Mouse (Mus musculus) stomach, postnatal 0 days (tissue): ENCODE data around the gene Plp2. TPM values are rescaled to one million over a fixed set of nuclear protein-coding genes. Genes with fewer than 3 reads are reported as not detected.

Experiments used
- ATAC-seq: fragments of 200-750 bp; cut with Nextera tagmentation; 2 replicates; pipeline ENCODE4 v1.8.0; 2017; ENCODE audit not compliant: low FRiP score, low TSS enrichment
- DNase-seq: peaks from one replicate; pipeline ENCODE4 v3.0.0-alpha.2; 2016; ENCODE audit warnings: low spot score
- H3K27ac ChIP-seq: fragments of 300-500 bp; sonication (generic); replicated peaks from 2 replicates; pipeline ENCODE4 v1.5.1; 2014; ENCODE audit warnings: mild to moderate bottlenecking, control low read depth
- H3K27me3 ChIP-seq: fragments of 300-500 bp; sonication (generic); 2 replicates; pipeline ENCODE4 v1.6.1; 2014; ENCODE audit warnings: low read length; ENCODE audit not compliant: control insufficient read depth, insufficient read depth
- H3K36me3 ChIP-seq: fragments of 300-500 bp; sonication (generic); 2 replicates; pipeline ENCODE4 v1.6.1; 2014; ENCODE audit warnings: low read length, mixed read lengths; ENCODE audit not compliant: control insufficient read depth, insufficient read depth
- H3K4me1 ChIP-seq: fragments of 300-500 bp; sonication (generic); replicated peaks from 2 replicates; pipeline ENCODE4 v1.6.1; 2014; ENCODE audit warnings: antibody characterized with exemption; ENCODE audit not compliant: control insufficient read depth, insufficient read depth
- H3K4me2 ChIP-seq: fragments of 300-500 bp; sonication (generic); replicated peaks from 2 replicates; pipeline ENCODE4 v1.6.1; 2014; ENCODE audit warnings: low read depth, mild to moderate bottlenecking, control low read depth, moderate library complexity
- H3K4me3 ChIP-seq: fragments of 300-500 bp; sonication (generic); 2 replicates; pipeline ENCODE4 v1.5.1; 2014; ENCODE audit warnings: low read depth, low read length, control low read depth
- H3K9ac ChIP-seq: fragments of 300-500 bp; sonication (generic); 2 replicates; pipeline ENCODE4 v1.6.1; 2014; ENCODE audit warnings: mild to moderate bottlenecking, low read length, control low read depth, mixed read lengths
- H3K9me3 ChIP-seq: fragments of 300-500 bp; sonication (generic); 2 replicates; pipeline ENCODE4 v1.6.1; 2016; ENCODE audit warnings: low read length; ENCODE audit not compliant: control insufficient read depth
- CTCF ChIP-seq: IDR thresholded peaks from 2 replicates; pipeline ENCODE4 v1.5.1; 2016; ENCODE audit warnings: antibody characterized with exemption, low read depth, mild to moderate bottlenecking, moderate library complexity
- EP300 ChIP-seq: optimal IDR thresholded peaks from 2 replicates; pipeline ENCODE3; 2016; ENCODE audit warnings: antibody characterized with exemption
- WGBS: fragments of 180-500 bp; shearing (Covaris S2); extraction: QIAGEN DNeasy Blood & Tissue Kit; methylation state at CpG from one replicate; pipeline ENCODE4 v1.1.7; 2014; 5-methylcytosine and 5-hydroxymethylcytosine counted together
- polyA plus RNA-seq: library from polyadenylated mRNA; unstranded; fragments of >200 nt; fragmentation: Nextera tagmentation; extraction: Ambion mirVana; gene quantifications from 2 replicates; pipeline ENCODE4 v1.2.1, GENCODE M21; 2015

Gene Plp2
- polyA plus RNA-seq, 1 experiment from 2014 or later: 262 TPM

DNA sequence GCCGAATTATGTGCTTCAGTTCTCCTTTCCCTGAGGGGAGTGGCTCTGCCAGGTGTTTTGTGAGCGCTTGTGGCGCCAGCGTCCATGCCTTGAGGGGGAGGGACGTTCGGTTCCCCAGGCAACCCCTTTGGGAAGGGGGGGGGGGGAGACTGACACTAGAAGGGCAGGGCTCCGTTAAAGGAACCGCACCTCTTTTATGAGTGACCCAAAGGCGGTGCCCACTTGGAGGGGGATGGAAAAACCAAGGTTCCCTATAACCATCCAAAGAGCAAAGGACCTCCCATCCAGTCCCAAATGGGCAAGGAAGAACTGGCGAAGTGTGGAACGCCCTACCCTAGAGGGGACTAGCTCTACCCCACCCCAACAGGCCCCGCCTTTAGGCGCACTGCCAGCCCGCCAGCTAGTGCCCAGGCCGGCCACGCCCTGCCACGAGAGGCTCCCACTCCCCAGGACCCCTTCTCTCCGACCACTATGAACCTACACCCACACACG, 754 bp downstream of the Plp2 start:
- H3K9ac ChIP-seq: peak overlapping the region; percentile 60
- DNase-seq: peak; percentile 83
- ATAC-seq: peak; percentile 74
- H3K9me3 ChIP-seq: no peaks in the 10 kb centered on the region
- H3K27me3 ChIP-seq: no peaks in the 10 kb centered on the region
- no peaks in the 10 kb centered on the region for H3K4me1 ChIP-seq
- peak overlapping the region; percentile 50 for H3K4me2 ChIP-seq
- H3K36me3 ChIP-seq: no peaks in the 10 kb centered on the region
- peak overlapping the region; percentile 86 for H3K27ac ChIP-seq
- peak overlapping the region; percentile 55 for H3K4me3 ChIP-seq
- WGBS: 11% methylated on average over 15 of the region's 19 CpGs
- TF ChIP-seq EP300 (no peak), CTCF (no peak)

- WGBS: 61% methylated on average over 20 of the region's 21 CpGs
- Histone ChIP-seq H3K4me3 (no peak overlapping the region), H3K9ac (no peak overlapping the region), H3K27ac (no peak overlapping the region), H3K27me3 (no peaks in the 10 kb centered on the region), H3K4me2 (no peak overlapping the region), H3K4me1 (no peaks in the 10 kb centered on the region), H3K9me3 (no peaks in the 10 kb centered on the region), H3K36me3 (no peaks in the 10 kb centered on the region)
- DNase-seq (peak; percentile 36), ATAC-seq (no peak)
- no peak for TF ChIP-seq CTCF
- TF ChIP-seq EP300: no peak
Measured at GRCm38 (mm10) chrX:7665739-7666502, 5.3 kb downstream of the Plp2 start.

DNA sequence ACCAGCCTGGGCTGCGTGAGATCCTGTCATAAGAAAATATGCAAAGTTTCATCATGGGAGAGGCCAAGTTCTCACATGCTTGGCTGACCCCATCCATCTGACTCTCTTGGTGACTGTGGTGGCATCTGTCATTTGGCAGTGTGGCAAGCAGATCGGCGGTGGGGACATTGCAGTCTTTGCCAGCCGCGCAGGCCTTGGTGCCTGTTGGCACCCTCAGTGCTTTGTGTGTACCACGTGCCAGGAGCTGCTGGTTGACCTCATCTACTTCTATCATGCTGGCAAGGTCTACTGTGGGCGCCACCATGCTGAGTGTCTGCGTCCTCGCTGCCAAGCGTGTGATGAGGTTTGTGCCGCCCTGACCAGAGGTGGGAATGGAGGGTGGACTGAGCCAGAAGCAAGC, 6.4 kb downstream of the Plp2 start:
- TF ChIP-seq EP300 (no peak), CTCF (no peak)
- Histone ChIP-seq H3K4me2 (no peak overlapping the region), H3K4me3 (no peak overlapping the region), H3K9me3 (no peaks in the 10 kb centered on the region), H3K27ac (no peak overlapping the region), H3K9ac (no peak overlapping the region), H3K4me1 (no peaks in the 10 kb centered on the region), H3K27me3 (no peaks in the 10 kb centered on the region), H3K36me3 (no peaks in the 10 kb centered on the region)
- 93% methylated on average over 9 of the region's 11 CpGs for WGBS
- ATAC-seq (no peak), DNase-seq (no peak)

- Histone ChIP-seq H3K9ac (no peak overlapping the region), H3K9me3 (no peaks in the 10 kb centered on the region), H3K27me3 (no peaks in the 10 kb centered on the region), H3K27ac (no peak overlapping the region), H3K36me3 (no peaks in the 10 kb centered on the region), H3K4me3 (no peak overlapping the region), H3K4me1 (no peaks in the 10 kb centered on the region), H3K4me2 (no peak overlapping the region)
- 70% methylated on average over 3 of the region's 3 CpGs for WGBS
- DNase-seq (no peak), ATAC-seq (no peak)
- TF ChIP-seq EP300: no peak
- no peak for TF ChIP-seq CTCF
Measured at GRCm38 (mm10) chrX:7662936-7663335, 8.3 kb downstream of the Plp2 start.

DNA sequence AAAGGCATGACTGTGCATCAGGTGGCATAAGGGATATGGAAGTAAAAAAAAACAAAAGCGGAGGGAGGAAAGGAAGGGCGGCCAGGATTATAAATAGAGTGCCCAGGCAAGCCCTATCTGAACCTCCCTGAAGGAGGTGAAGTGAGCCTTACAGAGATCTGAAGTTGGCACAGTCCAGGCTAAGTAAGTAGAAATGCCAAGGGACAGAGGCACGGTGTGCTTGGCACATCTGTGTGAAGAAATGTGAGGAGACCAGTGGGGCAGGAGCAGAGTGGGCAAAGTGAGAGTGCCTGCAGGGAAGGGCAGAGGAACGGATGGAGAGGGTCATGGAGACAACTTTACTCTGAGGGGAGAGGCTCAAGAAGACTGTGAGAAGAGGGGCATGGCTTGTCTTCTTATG, 10.1 kb downstream of the Plp2 start:
- 74% methylated on average over 4 of the region's 4 CpGs for WGBS
- no peaks in the 10 kb centered on the region for H3K36me3 ChIP-seq
- H3K4me1 ChIP-seq: no peaks in the 10 kb centered on the region
- no peaks in the 10 kb centered on the region for H3K9me3 ChIP-seq
- TF ChIP-seq CTCF (no peak), EP300 (no peak)
- no peak for ATAC-seq
- DNase-seq: no peak
- no peak overlapping the region for H3K4me2 ChIP-seq
- H3K9ac ChIP-seq: no peak overlapping the region
- H3K27ac ChIP-seq: no peak overlapping the region
- no peak overlapping the region for H3K4me3 ChIP-seq
- no peaks in the 10 kb centered on the region for H3K27me3 ChIP-seq

GRCm38 (mm10) chrX:7658785-7659589, 12.2 kb downstream of the Plp2 start:
- WGBS: 44% methylated on average over 11 of the region's 11 CpGs
- H3K9me3 ChIP-seq: no peaks in the 10 kb centered on the region

More at GRCm38 (mm10) chrX:7658785-7659589, 12.2 kb downstream of the Plp2 start:
- Histone ChIP-seq H3K4me2 (peak overlapping the region; percentile 54), H3K4me1 (no peaks in the 10 kb centered on the region), H3K4me3 (peak overlapping the region; percentile 48), H3K9ac (no peak overlapping the region), H3K27me3 (no peaks in the 10 kb centered on the region), H3K36me3 (no peaks in the 10 kb centered on the region), H3K27ac (peak overlapping the region; percentile 83)
- TF ChIP-seq EP300: no peak
- TF ChIP-seq CTCF: no peak
- ATAC-seq (peak; percentile 43), DNase-seq (peak; percentile 35)
